Comparison of ENCODE assay signal across 8 mouse cellular contexts in genomic region chrX:152326996-152327688, GRCm38 (mm10). TPM values are rescaled to one million over a fixed set of nuclear protein-coding genes. Genes with fewer than 3 reads are reported as not detected.
DNase-seq lines count a peak whose midpoint lies in the region; ATAC-seq lines count a peak whose summit lies in the region.

Kantr (minus strand) TSS chrX:152327495.

- H3K9me3 ChIP-seq in megakaryocyte, embryonic 14.5 days, result no peaks in the 10 kb centered on the region

- peaks cover 7% of the 10 kb centered on the region for H3K27me3 ChIP-seq in megakaryocyte, embryonic 14.5 days (replicated peaks)

- peak; percentile 100 for ATAC-seq in inflammation-experienced regulatory T-cells, adult 6 months

- no peaks in the 10 kb centered on the region for H3K36me3 ChIP-seq in megakaryocyte, embryonic 14.5 days (replicated peaks; ENCODE audit: low read length)

- peaks cover 5% of the 10 kb centered on the region; the same call in 1 of the 2 replicates for H3K4me1 ChIP-seq in megakaryocyte, embryonic 14.5 days

- DNase-seq in adrenal gland, postnatal 14 days, result peak; percentile 86
- peak; percentile 69 for DNase-seq in embryo, embryonic 11.5 days (ENCODE audit: low read depth, low spot score)
- peak; percentile 74 for DNase-seq in gastrocnemius, postnatal 25 days
- peak; percentile 67 to 84 for DNase-seq in left cerebral cortex, adult 9 months (ENCODE audit: low spot score in 2 of 2)
- peak; percentile 66 for DNase-seq in right cerebral cortex, postnatal 14 days
- peak; percentile 78 for DNase-seq in yolk sac, embryonic 10.5 days (ENCODE audit: low spot score)

- peak within 1 kb of the TSS; percentile 93 for H3K4me3 ChIP-seq in megakaryocyte, embryonic 14.5 days (replicated peaks)

RNA-seq across cellular contexts. Expression of gene Kantr, which starts in this region (rescaled TPM):
- 7.8 and 8.1 TPM in 2 replicates for total RNA-seq in adrenal gland, postnatal 14 days (2021)
- 1 to 10 TPM in 1 of 2 experiments, under 1 TPM in 1; 0.72 to 1.3 TPM for total RNA-seq in gastrocnemius, postnatal 25 days (2021)
- 10 to 100 TPM; 23.5 to 46.6 (median 37.2) TPM for polyA plus RNA-seq in inflammation-experienced regulatory T-cells, adult 6 months (2017; shearing (Covaris generic))
- 0.23 TPM in 1 of 2 replicates, not detected in the other for polyA plus RNA-seq in megakaryocyte, embryonic 14.5 days (2012; ENCODE audit: insufficient read depth, low replicate concordance)

Comparison
In these comparisons a context has a peak if more than half of its experiments do, and no peak if none do; other contexts are left out.
1. Peak in every context shown above with its lines: DNase-seq, ATAC-seq and H3K4me3 ChIP-seq.
2. RNA of gene Kantr (polyA plus RNA-seq): 23.5 to 46.6 TPM in inflammation-experienced regulatory T-cells, adult 6 months; 0.23 TPM in megakaryocyte, embryonic 14.5 days; every median in the first group is over 10 times any median in the second.